Mouse (Mus musculus) liver, adult 2 months (tissue): Measurements from ENCODE around the gene Ptprk.

Experiments
- CTCF ChIP-seq: fragments of 200-500 bp; IDR thresholded peaks from 2 replicates; pipeline ENCODE4 v1.5.1; 2011; ENCODE audit warnings: low read depth, low read length, control low read depth
- POLR2A ChIP-seq: fragments of 200-500 bp; IDR thresholded peaks from 2 replicates; pipeline ENCODE4 v1.6.1; 2011; ENCODE audit warnings: low read length, control low read depth; ENCODE audit not compliant: insufficient read depth; ENCODE audit errors: extremely low read depth

- TF ChIP-seq CTCF = no peak
- TF ChIP-seq POLR2A = no peak
Measured at GRCm38 (mm10) chr10:28498504-28498903, 423.9 kb downstream of the Ptprk start.
